Mouse (Mus musculus) telencephalon, adult 2 months (tissue): Measurements from ENCODE around the gene Rhbdl3.
A peak's percentile ranks its signal among the peaks of the same experiment; 100 is the strongest.

Experiments used
- DNase-seq: peaks from one replicate; pipeline ENCODE4 v3.0.0-alpha.2; 2011; ENCODE audit warnings: low read depth, low spot score

Gene Rhbdl3

GRCm38 (mm10) chr11:80300551-80301315, at the start of gene Rhbdl3:
Gene Rhbdl3, plus strand, starts transcription at chr11:80300912.
- DNase-seq = no peak

- DNase-seq = no peak
Measured at GRCm38 (mm10) chr11:80264137-80264536, 36.6 kb upstream of the Rhbdl3 start.

GRCm38 (mm10) chr11:80271096-80271495, 29.6 kb upstream of the Rhbdl3 start:
- no peak for DNase-seq

GRCm38 (mm10) chr11:80275011-80275410, 25.7 kb upstream of the Rhbdl3 start:
- no peak for DNase-seq

- DNase-seq = peak; percentile 70
Measured at GRCm38 (mm10) chr11:80278054-80278453, 22.7 kb upstream of the Rhbdl3 start.

GRCm38 (mm10) chr11:80283786-80284185, 16.9 kb upstream of the Rhbdl3 start:
- DNase-seq = no peak

GRCm38 (mm10) chr11:80284641-80285040, 16.1 kb upstream of the Rhbdl3 start:
- no peak for DNase-seq

- no peak for DNase-seq
Measured at GRCm38 (mm10) chr11:80287150-80287549, 13.6 kb upstream of the Rhbdl3 start.

- peak; percentile 76 for DNase-seq
Measured at GRCm38 (mm10) chr11:80289701-80290445, 10.8 kb upstream of the Rhbdl3 start.

GRCm38 (mm10) chr11:80291004-80291403, 9.7 kb upstream of the Rhbdl3 start:
- DNase-seq = no peak

- DNase-seq = no peak
Measured at GRCm38 (mm10) chr11:80292463-80292862, 8.2 kb upstream of the Rhbdl3 start.

GRCm38 (mm10) chr11:80295066-80295465, 5.6 kb upstream of the Rhbdl3 start:
- no peak for DNase-seq

- DNase-seq = no peak
Measured at GRCm38 (mm10) chr11:80295785-80296184, 4.9 kb upstream of the Rhbdl3 start.

GRCm38 (mm10) chr11:80299513-80300235, 1.0 kb upstream of the Rhbdl3 start:
- no peak for DNase-seq

- DNase-seq = no peak
Measured at GRCm38 (mm10) chr11:80301316-80302045, 769 bp downstream of the Rhbdl3 start.

- no peak for DNase-seq
Measured at GRCm38 (mm10) chr11:80302046-80302390, 1.3 kb downstream of the Rhbdl3 start.

GRCm38 (mm10) chr11:80302536-80302935, 1.8 kb downstream of the Rhbdl3 start:
- DNase-seq = peak; percentile 83

- no peak for DNase-seq
Measured at GRCm38 (mm10) chr11:80303746-80304145, 3.0 kb downstream of the Rhbdl3 start.

- peak; percentile 86 for DNase-seq
Measured at GRCm38 (mm10) chr11:80304846-80305245, 4.1 kb downstream of the Rhbdl3 start.

GRCm38 (mm10) chr11:80308537-80308936, 7.8 kb downstream of the Rhbdl3 start:
- DNase-seq = no peak

- no peak for DNase-seq
Measured at GRCm38 (mm10) chr11:80311271-80311670, 10.6 kb downstream of the Rhbdl3 start.

- no peak for DNase-seq
Measured at GRCm38 (mm10) chr11:80312049-80312448, 11.3 kb downstream of the Rhbdl3 start.
